Mouse (Mus musculus) adrenal gland, postnatal 36 days (tissue): ENCODE data around the gene Oard1. TPM values are rescaled to one million over a fixed set of nuclear protein-coding genes. Genes with fewer than 3 reads are reported as not detected.

Experiments
- DNase-seq, 2 experiments: peaks; one replicate each; pipeline ENCODE4 v3.0.0; 2021; ENCODE audit warnings: mixed read lengths in 1 of 2
- total RNA-seq, 2 experiments: library from RNA; stranded (reverse); gene quantifications; 2 replicates each; pipeline ENCODE4 v1.2.3; 2021

Oard1 gene
- total RNA-seq, 2 experiments from 2014 or later: 14.0 to 23.8 TPM

GRCm38 (mm10) chr17:48436487-48436886, 26.7 kb downstream of the Oard1 start:
- DNase-seq: no peak

DNA sequence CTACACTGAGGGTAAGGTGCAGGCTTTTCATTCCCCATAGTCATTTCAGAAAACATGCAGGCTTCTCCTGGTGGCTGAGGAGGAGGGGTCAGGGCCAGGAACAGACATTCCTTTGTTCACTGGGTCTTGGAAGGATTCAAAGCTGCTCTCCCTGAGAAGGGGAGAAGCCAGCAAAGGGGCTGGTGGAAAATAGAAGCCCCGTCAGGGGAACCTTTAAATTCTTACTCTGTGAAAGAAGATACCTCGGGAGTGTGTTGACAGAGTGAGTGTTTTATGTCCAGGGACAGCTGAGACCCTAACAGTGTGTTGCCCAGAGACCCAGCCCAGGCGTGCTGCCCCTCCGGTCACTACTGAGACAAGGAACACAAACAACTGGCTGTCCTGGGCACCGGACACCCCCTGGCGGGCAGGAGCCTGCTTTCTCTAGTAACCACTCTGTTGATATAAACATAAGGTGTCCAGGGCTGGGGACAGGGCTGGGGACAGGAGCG, 27.7 kb downstream of the Oard1 start:
- DNase-seq: no peak

GRCm38 (mm10) chr17:48442745-48443457, 33.1 kb downstream of the Oard1 start:
- DNase-seq: peak; percentile 63 to 74

DNA sequence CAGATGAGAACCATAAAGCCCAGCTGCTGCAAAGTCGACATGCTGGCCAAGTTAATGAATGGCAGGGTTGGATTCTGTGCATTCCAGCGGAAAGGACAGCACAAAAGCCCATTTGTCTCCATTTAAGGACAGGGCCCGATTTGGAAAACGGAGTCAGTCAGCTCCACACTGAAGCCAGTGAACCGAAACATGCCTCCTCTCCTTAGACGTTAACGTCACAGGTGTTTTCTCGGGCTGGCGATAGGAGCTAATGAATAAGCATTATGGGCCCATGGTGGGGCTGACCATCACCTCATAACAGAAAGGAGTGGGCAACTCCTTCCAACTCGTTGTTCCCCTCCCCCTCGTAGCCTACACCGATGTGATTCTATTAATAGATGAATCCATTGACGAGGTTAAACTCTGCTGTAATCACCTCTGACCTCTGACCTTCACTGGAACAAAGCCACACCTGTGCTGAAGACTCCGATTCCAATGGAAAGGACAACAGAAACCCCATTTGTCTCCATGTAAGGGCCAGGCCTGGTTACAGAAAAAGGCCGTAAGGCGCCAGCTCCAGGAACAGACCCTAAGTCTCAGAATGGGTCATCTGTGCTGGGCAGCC, 33.8 kb downstream of the Oard1 start:
- no peak for DNase-seq

DNA sequence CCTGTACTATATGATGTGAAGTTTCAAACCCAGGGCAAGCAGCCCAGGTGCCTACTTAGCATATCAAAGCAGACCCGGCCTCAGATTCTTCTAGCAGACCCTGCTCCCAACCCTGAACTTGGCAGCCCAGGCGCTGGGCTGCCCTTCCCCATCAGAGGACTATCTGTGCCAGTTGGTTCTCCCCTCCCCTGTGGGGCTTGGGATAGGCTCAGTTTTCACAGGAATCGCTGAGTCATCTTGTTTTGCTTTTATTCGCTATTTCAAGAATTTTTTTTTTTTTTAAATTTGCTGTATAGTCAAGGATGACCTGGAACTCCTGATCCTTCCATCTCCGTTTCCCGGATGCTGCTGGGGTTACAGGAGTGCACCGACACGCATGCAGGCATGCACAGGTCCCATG, 37.9 kb downstream of the Oard1 start:
- DNase-seq: no peak

GRCm38 (mm10) chr17:48450666-48451352, 41.0 kb downstream of the Oard1 start:
- DNase-seq: no peak

DNA sequence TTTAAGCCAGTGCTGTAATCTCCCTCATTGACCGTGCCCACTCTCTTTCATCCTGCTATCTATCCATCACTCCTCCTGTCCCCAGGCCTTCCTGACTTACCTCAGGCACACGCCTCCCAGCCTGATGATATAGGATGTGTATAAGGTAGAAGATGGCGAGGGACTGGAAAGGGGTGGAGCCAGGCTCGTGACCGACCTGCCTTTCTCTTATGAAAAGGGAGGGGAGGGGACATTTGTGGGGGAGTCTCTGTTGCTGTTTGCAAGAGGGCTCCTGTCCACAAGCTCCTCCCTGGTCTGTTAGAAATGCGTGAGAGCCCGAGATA, 41.5 kb downstream of the Oard1 start, which contains the start of gene Tspo2:
Gene Tspo2, minus strand, starts transcription at position 170 of the 323 bp plus-strand sequence.
- no peak for DNase-seq

DNA sequence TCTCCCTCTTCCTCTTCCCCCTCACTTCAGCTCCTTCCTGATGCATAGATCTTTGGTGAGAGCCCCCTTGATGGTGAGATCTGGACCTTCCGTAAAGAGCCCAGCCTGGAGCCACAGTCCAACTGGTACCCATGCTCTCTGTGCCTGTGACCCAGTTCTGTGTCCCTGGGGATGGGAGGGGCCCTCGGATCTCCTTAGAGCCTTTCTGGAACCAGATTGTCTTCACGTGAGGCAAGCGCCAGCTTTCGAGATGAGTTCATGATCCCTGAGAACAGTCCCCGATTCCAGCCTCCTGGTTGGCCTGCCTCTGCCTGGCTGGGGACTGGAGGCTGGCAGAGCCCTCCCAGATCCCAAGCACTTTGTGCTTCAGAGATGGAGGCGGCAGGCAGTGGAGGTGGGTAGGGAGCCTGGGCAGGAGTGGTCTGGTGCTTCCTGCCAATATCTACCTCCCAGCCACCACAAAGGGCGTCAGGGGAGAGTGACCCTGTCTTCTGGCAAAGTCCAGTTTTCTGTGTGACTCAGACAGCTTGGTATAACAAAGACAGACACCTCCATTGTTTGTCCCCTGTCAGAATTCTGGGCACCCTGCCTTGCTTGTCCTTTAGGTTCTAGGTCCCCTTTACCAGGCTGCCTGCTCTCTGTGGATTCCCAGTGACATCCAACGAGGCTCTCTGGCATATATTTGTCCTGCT, 42.1 kb downstream of the Oard1 start:
- no peak for DNase-seq

DNA sequence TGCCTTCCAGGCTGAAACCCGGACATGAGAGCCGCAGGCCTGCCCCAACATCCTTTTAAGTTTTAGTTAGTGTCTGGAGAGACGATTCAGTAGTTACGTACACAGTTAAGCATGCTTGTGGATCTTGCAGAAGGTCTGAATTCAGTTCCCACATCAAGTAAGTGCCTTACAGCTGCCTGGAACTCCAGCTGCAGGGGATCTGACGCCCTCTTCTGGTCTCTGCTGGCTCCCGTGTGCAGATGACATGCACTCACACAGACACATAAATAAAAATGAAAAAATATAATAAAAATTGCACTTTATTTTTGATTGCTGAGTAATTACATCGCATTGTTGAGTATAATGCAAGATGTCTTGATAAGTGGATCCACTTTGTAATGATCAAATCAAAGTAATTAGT, 43.7 kb downstream of the Oard1 start:
- DNase-seq: no peak

DNA sequence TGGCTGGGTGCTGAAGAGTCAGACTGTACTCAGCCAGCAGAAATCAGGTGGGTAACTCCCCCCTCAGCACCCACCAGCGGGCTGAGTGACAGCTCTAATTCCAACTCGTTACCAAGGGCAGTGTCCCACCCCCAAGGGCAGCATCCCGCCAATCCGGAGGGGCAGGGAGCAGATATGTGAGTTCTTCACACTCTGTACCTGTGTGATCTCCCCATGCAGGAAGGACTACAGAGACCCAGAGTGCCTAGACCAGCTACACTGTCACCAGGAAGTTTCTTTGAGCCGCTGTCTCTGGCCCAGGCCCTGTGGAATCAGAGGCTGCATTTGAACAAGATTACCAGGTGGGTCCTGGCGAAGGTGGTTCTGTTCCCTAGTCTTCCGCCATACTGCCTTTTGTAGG, 44.4 kb downstream of the Oard1 start:
- DNase-seq: no peak

DNA sequence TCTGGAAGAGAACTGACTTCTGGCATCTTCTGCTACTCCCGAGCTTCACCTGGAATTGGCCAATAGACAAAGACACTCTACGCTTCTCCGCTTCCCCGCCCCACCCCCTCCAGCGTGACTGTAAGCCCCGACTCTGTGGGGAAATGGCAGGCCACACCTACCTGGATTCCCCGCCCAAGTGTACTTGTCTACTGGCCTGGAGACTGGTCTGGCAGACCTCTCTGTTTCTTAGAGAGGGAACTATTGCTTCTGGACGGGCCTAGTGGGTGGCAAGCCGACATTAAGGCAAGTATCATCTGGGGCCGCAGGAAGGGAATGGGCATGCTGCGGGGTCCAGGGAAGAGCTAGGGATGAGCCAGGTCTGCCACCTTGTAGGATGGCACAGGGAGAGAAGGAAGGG, 44.9 kb downstream of the Oard1 start, which contains the start of gene Unc5cl:
Gene Unc5cl, plus strand, starts transcription at position 214 of the 400 bp plus-strand sequence.
- DNase-seq: no peak

DNA sequence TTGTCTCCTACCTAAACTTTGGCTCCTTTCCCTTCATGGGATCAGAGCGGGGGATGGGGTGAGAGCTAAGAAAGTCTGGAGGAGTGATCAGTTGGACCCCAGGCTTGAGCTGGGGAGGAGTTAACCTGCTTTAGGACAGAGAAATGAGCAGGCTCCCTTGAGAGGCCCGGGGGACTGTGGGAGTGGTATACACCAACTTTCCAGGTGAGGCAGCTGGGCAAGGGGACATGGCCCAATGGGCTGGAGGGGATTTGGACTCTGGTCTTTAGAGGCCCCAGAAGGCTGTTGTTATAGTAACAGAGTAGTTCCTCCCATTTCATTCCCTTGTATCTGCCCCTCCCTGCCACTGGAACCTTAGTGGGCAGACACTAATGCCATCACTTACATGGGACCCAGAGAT, 46.1 kb downstream of the Oard1 start:
- no peak for DNase-seq

GRCm38 (mm10) chr17:48457971-48458653, 48.3 kb downstream of the Oard1 start:
- no peak for DNase-seq

DNA sequence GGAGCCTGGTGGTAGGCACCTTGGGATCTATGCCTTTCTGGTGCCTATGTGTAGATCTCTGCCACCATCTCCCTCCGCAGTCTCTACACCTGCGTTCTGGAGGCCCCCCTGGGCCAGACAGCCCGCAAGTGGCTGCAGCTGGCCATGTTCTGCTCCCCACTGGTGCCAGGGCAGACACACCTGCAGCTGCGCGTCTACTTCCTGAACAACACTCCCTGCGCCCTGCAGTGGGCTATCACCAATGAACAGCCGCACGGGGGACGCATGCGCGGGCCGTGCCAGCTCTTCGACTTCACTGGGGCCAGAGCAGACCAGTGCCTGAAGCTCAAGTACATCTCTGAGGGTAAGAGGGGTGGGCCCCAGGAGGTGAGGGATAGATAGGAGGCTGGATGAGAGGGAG, 52.3 kb downstream of the Oard1 start:
- no peak for DNase-seq

GRCm38 (mm10) chr17:48463391-48463790, 53.6 kb downstream of the Oard1 start:
- no peak for DNase-seq

Other genes starting within 250 kb of the Oard1 start
- gene A530064D06Rik, start 242.7 kb upstream of the Oard1 start, total RNA-seq: not detected
- under 1 TPM; 0.10 to 0.17 TPM for gene Trem1, start 177.2 kb upstream of the Oard1 start, total RNA-seq
- not detected for gene Trem3, start 162.2 kb upstream of the Oard1 start, total RNA-seq
- gene Treml4, start 145.7 kb upstream of the Oard1 start, total RNA-seq: 1 to 10 TPM in 1 of 2 experiments, under 1 TPM in 1; 0.36 to 1.5 TPM
- gene Treml2, start 110.5 kb upstream of the Oard1 start, total RNA-seq: under 1 TPM; 0.23 to 0.46 TPM
- gene B430306N03Rik, start 93.9 kb upstream of the Oard1 start, total RNA-seq: under 1 TPM; 0.13 to 0.23 TPM
- 1 to 10 TPM; 2.7 to 6.0 TPM for gene Trem2, start 63.6 kb upstream of the Oard1 start, total RNA-seq
- gene Treml1, start 50.1 kb upstream of the Oard1 start, total RNA-seq: under 1 TPM in 1 of 2 experiments, not detected in 1; 0.33 TPM
- gene Nfya, start 108 bp upstream of the Oard1 start, total RNA-seq: 10 to 100 TPM; 31.0 to 39.9 TPM
- 1 to 10 TPM; 1.3 to 1.9 TPM for gene Apobec2, start 22.9 kb downstream of the Oard1 start, total RNA-seq
- not detected for gene Tspo2, start 41.5 kb downstream of the Oard1 start, total RNA-seq
- gene Unc5cl, start 44.9 kb downstream of the Oard1 start, total RNA-seq: not detected